Mouse (Mus musculus) CH12.LX (cell line): ENCODE measurements at regions not wholly inside any gene's neighbourhood (a gene's known extent, or its start where the extent isn't known, plus 50 kb on each side); places are given as distances from the start of the nearest gene placed in this dataset.

ENCODE experiments used
- CTCF ChIP-seq, 2 experiments: IDR thresholded peaks in 1 of 2; conservative IDR thresholded peaks in 1 of 2; 2 replicates each; pipeline ENCODE4 v1.5.1; 2011 to 2012; ENCODE audit warnings: low read depth in 2 of 2, low read length in 2 of 2, improper control_type of control experiment in 1 of 2, inconsistent platforms in 1 of 2, mild to moderate bottlenecking in 1 of 2, moderate library complexity in 1 of 2
- EP300 ChIP-seq: IDR thresholded peaks from 2 replicates; pipeline ENCODE4 v1.6.1; 2011; ENCODE audit warnings: low read length, improper control_type of control experiment
- HCFC1 ChIP-seq: IDR thresholded peaks from 2 replicates; pipeline ENCODE4 v1.6.1; 2012; ENCODE audit warnings: low read depth, mild to moderate bottlenecking, inconsistent platforms, low read length, improper control_type of control experiment
- MAX ChIP-seq: IDR thresholded peaks from 2 replicates; pipeline ENCODE4 v1.6.1; 2011; ENCODE audit warnings: low read length, improper control_type of control experiment
- POLR2A ChIP-seq: IDR thresholded peaks from 2 replicates; pipeline ENCODE4 v1.6.1; 2011; ENCODE audit warnings: low read depth, mild to moderate bottlenecking, improper control_type of control experiment, low read length
- ZMIZ1 ChIP-seq: IDR thresholded peaks from 2 replicates; pipeline ENCODE4 v1.6.1; 2012; ENCODE audit warnings: low read depth, mild to moderate bottlenecking, inconsistent platforms, low read length, improper control_type of control experiment
- ZNF384 ChIP-seq: IDR thresholded peaks from 2 replicates; pipeline ENCODE4 v1.6.1; 2012; ENCODE audit warnings: low read depth, low read length, improper control_type of control experiment, inconsistent platforms

- no peak for TF ChIP-seq ZNF384
- no peak for TF ChIP-seq CTCF (conservative IDR thresholded peaks at IDR 0.05 in 1 of 2, IDR thresholded peaks at IDR 0.05 in 1 of 2; ENCODE audit: low read depth in 2 of 2, low read length in 2 of 2)
- TF ChIP-seq POLR2A, result no peak
- no peak for TF ChIP-seq HCFC1
- TF ChIP-seq MAX, result no peak
- no peak for TF ChIP-seq ZMIZ1
- no peak for TF ChIP-seq EP300
Observed at GRCm38 (mm10) chr12:74389811-74390210, 73.6 kb upstream of the Gm11042 start.
